Mouse (Mus musculus) bone marrow, adult 2 months (tissue): ENCODE measurements around the gene Usp37. TPM values are rescaled to one million over a fixed set of nuclear protein-coding genes. Genes with fewer than 3 reads are reported as not detected.
"Not testable (repeated sequence)": the region's sequence is repeated elsewhere in the genome, so short reads cannot be mapped to it uniquely, and the experiment has no call there.

Experiments
- H3K27ac ChIP-seq: fragments of 200-500 bp; 2 replicates; pipeline ENCODE4 v1.5.1; 2012; ENCODE audit warnings: low read depth, mild to moderate bottlenecking, control low read depth, inconsistent platforms, low read length; ENCODE audit not compliant: control insufficient read depth, poor library complexity, insufficient read depth
- H3K4me1 ChIP-seq: fragments of 200-500 bp; 2 replicates; pipeline ENCODE4 v1.6.1; 2011; ENCODE audit warnings: low read length; ENCODE audit not compliant: control insufficient read depth, insufficient read depth
- H3K4me3 ChIP-seq: fragments of 200-500 bp; replicated peaks from 2 replicates; pipeline ENCODE3; 2011; ENCODE audit warnings: mild to moderate bottlenecking, low read depth, low read length, control low read depth; ENCODE audit not compliant: control insufficient read depth
- CTCF ChIP-seq: fragments of 200-500 bp; IDR thresholded peaks from 2 replicates; pipeline ENCODE4 v1.5.1; 2011; ENCODE audit warnings: low read length, control low read depth; ENCODE audit not compliant: control insufficient read depth, insufficient read depth
- POLR2A ChIP-seq: fragments of 200-500 bp; IDR thresholded peaks from 2 replicates; pipeline ENCODE4 v1.6.1; 2011; ENCODE audit warnings: low read depth, mild to moderate bottlenecking, control low read depth, low read length, borderline replicate concordance; ENCODE audit not compliant: control insufficient read depth
- WGBS: fragments of 180-500 bp; shearing (Covaris S2); methylation state at CpG from one replicate; pipeline ENCODE4 v1.1.7; 2018; 5-methylcytosine and 5-hydroxymethylcytosine counted together
- polyA plus RNA-seq: library from polyadenylated mRNA; stranded (reverse); fragments of >200 nt; gene quantifications from 2 replicates; pipeline ENCODE4 v1.2.4, GENCODE M21; 2011; ENCODE audit warnings: low replicate concordance; ENCODE audit not compliant: missing spikeins, insufficient read depth, insufficient read length

Usp37 gene
- polyA plus RNA-seq, 1 experiment = 10.1 TPM

GRCm38 (mm10) chr1:74559061-74559460, 15.0 kb upstream of the Usp37 start:
- 74% methylated on average over 5 of the region's 5 CpGs for WGBS
- Histone ChIP-seq H3K4me3 (no peak overlapping the region), H3K27ac (no peak overlapping the region), H3K4me1 (no peaks in the 10 kb centered on the region)
- TF ChIP-seq CTCF (no peak), POLR2A (no peak)

DNA sequence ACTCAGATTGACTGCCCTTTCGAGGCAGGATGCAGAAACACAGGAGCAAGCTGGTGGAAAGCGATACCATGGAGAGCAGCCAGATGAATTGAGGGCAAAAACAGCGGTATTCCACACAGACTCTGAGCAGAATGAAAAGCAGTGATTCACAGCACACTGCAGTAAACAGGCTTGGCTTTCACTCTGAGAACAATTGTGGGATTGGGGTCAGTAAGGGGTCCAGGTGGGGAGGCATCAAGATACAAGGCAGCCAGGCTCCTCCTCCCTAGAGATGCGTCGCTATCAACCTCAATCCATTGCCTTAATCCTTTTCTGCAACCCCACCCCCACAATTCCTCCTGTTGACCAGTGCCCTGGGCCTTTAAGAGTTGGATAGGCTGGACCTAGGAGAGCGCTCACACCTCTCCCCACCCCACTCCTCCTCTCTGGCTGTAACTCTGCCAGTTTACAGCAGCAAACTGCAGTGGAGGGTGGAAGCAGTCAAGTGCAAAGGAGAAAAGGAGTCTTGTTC, 1.6 kb downstream of the Usp37 start, which contains the start of gene Plcd4:
Plcd4 (plus strand) TSS at position 438 of the 511 bp plus-strand sequence.
- no peak for TF ChIP-seq POLR2A
- no peak for TF ChIP-seq CTCF
- H3K4me3 ChIP-seq = no peak within 1 kb of the TSS
- 24% methylated on average over 6 of the region's 6 CpGs for whole genome bisulfite sequencing
- H3K27ac ChIP-seq = no peak within 1 kb of the TSS; the same call in 1 of the 2 replicates
- H3K4me1 ChIP-seq = no peaks in the 10 kb centered on the region; the same call in 1 of the 2 replicates

GRCm38 (mm10) chr1:74538650-74539049, 5.4 kb downstream of the Usp37 start:
- H3K27ac ChIP-seq = no peak overlapping the region
- H3K4me1 ChIP-seq = no peaks in the 10 kb centered on the region; the same call in 1 of the 2 replicates
- TF ChIP-seq POLR2A (no peak), CTCF (no peak)
- H3K4me3 ChIP-seq = no peak overlapping the region

GRCm38 (mm10) chr1:74528589-74528988, 15.5 kb downstream of the Usp37 start:
- Histone ChIP-seq H3K27ac (no peak overlapping the region), H3K4me3 (no peak overlapping the region), H3K4me1 (no peaks in the 10 kb centered on the region)
- TF ChIP-seq CTCF (no peak), POLR2A (no peak)
- WGBS = 93% methylated on average over 7 of the region's 7 CpGs

- TF ChIP-seq CTCF = no peak
- TF ChIP-seq POLR2A = no peak
- WGBS = 89% methylated on average over 4 of the region's 4 CpGs
- Histone ChIP-seq H3K4me3 (no peak overlapping the region), H3K27ac (no peak overlapping the region), H3K4me1 (no peaks in the 10 kb centered on the region)
These were observed 19.3 kb downstream of the Usp37 start for GRCm38 (mm10) chr1:74524746-74525145.

- Histone ChIP-seq H3K4me3 (no peak overlapping the region), H3K4me1 (no peaks in the 10 kb centered on the region; the same call in 1 of the 2 replicates), H3K27ac (no peak overlapping the region)
- no peak for TF ChIP-seq POLR2A
- TF ChIP-seq CTCF = no peak
These were observed 24.2 kb downstream of the Usp37 start for GRCm38 (mm10) chr1:74519875-74520274.

- not testable (repeated sequence) for H3K27ac ChIP-seq, H3K4me3 ChIP-seq, H3K4me1 ChIP-seq
- WGBS = 91% methylated on average over 1 of the region's 1 CpGs
These were observed 31.1 kb downstream of the Usp37 start for GRCm38 (mm10) chr1:74512999-74513398.

- Histone ChIP-seq H3K4me1 (no peaks in the 10 kb centered on the region; the same call in 1 of the 2 replicates), H3K4me3 (no peak overlapping the region), H3K27ac (no peak overlapping the region)
- 92% methylated on average over 5 of the region's 5 CpGs for WGBS
- no peak for TF ChIP-seq CTCF
- no peak for TF ChIP-seq POLR2A
These were observed 32.8 kb downstream of the Usp37 start for GRCm38 (mm10) chr1:74511306-74511705.

GRCm38 (mm10) chr1:74507780-74508179, 36.3 kb downstream of the Usp37 start:
- TF ChIP-seq POLR2A = no peak
- no peak for TF ChIP-seq CTCF
- 76% methylated on average over 2 of the region's 2 CpGs for WGBS
- Histone ChIP-seq H3K4me3 (no peak overlapping the region), H3K4me1 (no peaks in the 10 kb centered on the region; the same call in 1 of the 2 replicates), H3K27ac (no peak overlapping the region)
